Mouse (Mus musculus) G1E (cell line): ENCODE data around the gene Shoc2.

Experiments used
- CTCF ChIP-seq: IDR thresholded peaks from 2 replicates; pipeline ENCODE4 v1.5.1; 2012; ENCODE audit warnings: low read depth, low read length, inconsistent platforms, mixed read lengths
- POLR2AphosphoS5 ChIP-seq: IDR thresholded peaks from 2 replicates; pipeline ENCODE4 v1.6.1; 2012; ENCODE audit warnings: low read depth, low read length, inconsistent platforms; ENCODE audit not compliant: insufficient replicate concordance

DNA sequence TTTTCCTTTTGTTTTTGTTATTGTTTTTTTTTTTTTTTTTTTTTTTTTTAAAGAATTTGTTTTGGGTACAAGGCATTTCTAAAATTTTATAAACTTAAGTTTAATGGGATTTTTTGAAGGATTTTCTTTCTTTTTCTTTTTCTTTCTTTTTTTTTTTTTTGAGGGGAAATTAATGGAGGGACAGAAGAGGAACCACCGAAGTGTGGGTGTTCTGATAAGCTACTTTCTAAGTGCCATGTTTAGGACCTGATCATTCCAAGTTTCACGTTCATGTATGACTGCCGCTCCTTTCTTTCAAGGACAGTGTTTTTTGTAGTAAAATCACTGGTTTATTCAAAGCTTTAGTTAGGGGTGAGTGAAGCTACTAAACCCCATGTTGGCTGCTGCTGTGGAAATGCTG lies 14.9 kb upstream of the Shoc2 start:
- no peak for TF ChIP-seq POLR2AphosphoS5
- no peak for TF ChIP-seq CTCF
